48 mouse cellular contexts compared by ENCODE assay signal in the genomic region with DNA sequence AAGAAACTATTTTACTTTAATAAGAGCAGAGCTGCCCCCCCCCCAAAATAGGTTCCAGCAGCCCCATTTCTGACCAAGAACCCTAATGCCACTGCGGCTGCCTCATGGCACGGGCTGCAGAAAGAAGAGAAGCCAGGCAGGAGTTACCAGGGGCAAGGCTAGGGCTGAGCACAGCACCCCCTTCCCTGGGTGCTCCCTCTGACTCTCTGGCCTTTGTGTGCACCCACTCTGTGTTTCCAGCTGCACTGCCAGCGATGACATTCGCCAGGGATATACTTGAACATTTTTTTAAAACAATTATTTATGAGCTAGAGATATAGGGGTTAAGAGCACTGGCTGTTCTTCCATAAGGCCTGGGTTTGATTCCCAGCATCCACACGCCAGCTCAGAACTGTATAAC. TPM values are rescaled to one million over a fixed set of nuclear protein-coding genes. Genes with fewer than 3 reads are reported as not detected.
"Had no signal": no experiment of that assay in that cellular context is flagged by ENCODE, and none has a peak within 500 bp of the region (broad histone marks: within the 10 kb centered on the region; RNA-seq: fewer than 3 reads in every experiment).

No protein-coding gene starts in this region.

- H3K27ac ChIP-seq: heart, embryonic 13.5 days; heart, embryonic 15.5 days; hindbrain, embryonic 10.5 days; hindbrain, embryonic 12.5 days; hindbrain, embryonic 13.5 days; hindbrain, embryonic 14.5 days; hindbrain, embryonic 15.5 days; hindbrain, postnatal 0 days; intestine, embryonic 15.5 days; kidney, embryonic 15.5 days; kidney, postnatal 0 days; layer of hippocampus, adult 2 months had no signal

- ATAC-seq: hindbrain, embryonic 16.5 days; hindbrain, postnatal 0 days; inflammation-experienced regulatory T-cells, adult 6 months; intestine, embryonic 15.5 days; intestine, embryonic 16.5 days; intestine, postnatal 0 days had no signal

- H3K9me3 ChIP-seq: heart, embryonic 12.5 days; heart, embryonic 13.5 days; heart, embryonic 15.5 days; hindbrain, embryonic 10.5 days; hindbrain, embryonic 12.5 days; hindbrain, embryonic 13.5 days; hindbrain, embryonic 15.5 days; intestine, embryonic 15.5 days; kidney, embryonic 15.5 days had no signal

- H3K4me3 ChIP-seq: heart, embryonic 12.5 days; heart, embryonic 13.5 days; heart, embryonic 15.5 days; hindbrain, embryonic 10.5 days; hindbrain, embryonic 12.5 days; hindbrain, embryonic 13.5 days; hindbrain, embryonic 15.5 days; intestine, embryonic 15.5 days; kidney, embryonic 15.5 days; layer of hippocampus, adult 2 months had no signal

- H3K4me1 ChIP-seq: heart, embryonic 13.5 days had no signal

- H3K9ac ChIP-seq: heart, embryonic 12.5 days; heart, embryonic 13.5 days; heart, embryonic 15.5 days; hindbrain, embryonic 12.5 days; hindbrain, embryonic 13.5 days; hindbrain, embryonic 14.5 days; hindbrain, embryonic 15.5 days; intestine, embryonic 15.5 days; kidney, embryonic 15.5 days had no signal

- H3K36me3 ChIP-seq: heart, embryonic 12.5 days; heart, embryonic 13.5 days; heart, embryonic 15.5 days; hindbrain, embryonic 10.5 days; hindbrain, embryonic 12.5 days; hindbrain, embryonic 13.5 days; hindbrain, embryonic 15.5 days; intestine, embryonic 15.5 days; kidney, embryonic 15.5 days had no signal

- H3K4me2 ChIP-seq: heart, embryonic 11.5 days; heart, embryonic 12.5 days; heart, embryonic 13.5 days; heart, embryonic 15.5 days; hindbrain, embryonic 12.5 days; hindbrain, embryonic 13.5 days; hindbrain, embryonic 14.5 days; hindbrain, embryonic 15.5 days; intestine, embryonic 15.5 days; kidney, embryonic 15.5 days had no signal

- DNase-seq: heart, postnatal 10 days; heart, postnatal 14 days; heart, postnatal 36 days; heart, postnatal 4 days; kidney, adult 11 months; kidney, adult 18-20 months; kidney, adult 2 months; kidney, adult 8-10 months; kidney, adult 9 months; kidney, postnatal 10 days; kidney, postnatal 14 days; kidney, postnatal 25 days; kidney, postnatal 36 days; kidney, postnatal 4 days; layer of hippocampus, adult 9-11 months; layer of hippocampus, postnatal 36 days had no signal

RNA-seq across cellular contexts. Expression of a gene that starts 6.1 kb away (rescaled TPM):
- total RNA-seq: heart, adult 8-10 months; heart, postnatal 10 days; heart, postnatal 14 days; heart, postnatal 36 days; hematopoietic stem cell, adult 5-6 weeks; hindbrain, postnatal 0 days; layer of hippocampus, adult 18-20 months; layer of hippocampus, adult 2 months; layer of hippocampus, adult 8-10 months; layer of hippocampus, postnatal 10 days; layer of hippocampus, postnatal 14 days; layer of hippocampus, postnatal 25 days; layer of hippocampus, postnatal 36 days; left cerebral cortex, adult 18-20 months had no signal
- polyA plus RNA-seq: heart, embryonic 12.5 days; heart, embryonic 13.5 days; heart, embryonic 14.5 days; heart, embryonic 15.5 days; heart, embryonic 16.5 days; hindbrain, embryonic 13.5 days; hindbrain, embryonic 14.5 days; hindbrain, embryonic 15.5 days; hindbrain, embryonic 16.5 days; hindbrain, postnatal 0 days; inflammation-experienced regulatory T-cells, adult 6 months; intestine, embryonic 14.5 days; intestine, embryonic 15.5 days; intestine, embryonic 16.5 days; intestine, postnatal 0 days; kidney, adult 2 months; kidney, embryonic 14.5 days; kidney, embryonic 15.5 days; kidney, embryonic 16.5 days; kidney, postnatal 0 days; large intestine, adult 2 months had no signal
